21 mouse cellular contexts compared by ENCODE assay signal in the genomic region with DNA sequence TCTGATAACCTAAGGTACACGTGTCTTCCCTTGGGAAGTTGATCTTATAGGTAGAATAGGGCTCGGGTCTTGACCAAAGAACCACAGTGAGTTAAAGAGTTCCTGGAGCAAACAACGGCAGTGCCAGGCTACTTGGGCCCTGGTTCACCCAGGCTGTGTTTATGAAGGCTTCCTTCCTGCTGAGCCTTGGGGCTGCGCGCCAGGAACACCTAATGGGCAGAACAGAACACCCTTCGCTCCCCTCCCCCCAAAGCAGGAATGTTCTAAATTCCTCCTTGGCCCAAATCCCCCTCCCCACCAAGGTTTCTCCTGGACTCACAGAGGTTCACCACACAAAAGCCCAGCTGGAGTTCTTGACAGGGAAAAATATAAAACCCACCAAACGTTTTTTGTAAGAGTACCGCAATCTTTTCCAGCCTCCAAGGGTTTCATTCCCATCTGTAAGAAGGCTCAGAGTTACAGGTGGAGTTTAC. TPM values are rescaled to one million over a fixed set of nuclear protein-coding genes. Genes with fewer than 3 reads are reported as not detected.
DNase-seq lines count a peak whose midpoint lies in the region; ATAC-seq and TF ChIP-seq lines count a peak whose summit lies in the region.
"Had no signal": no experiment of that assay in that cellular context is flagged by ENCODE, and none has a peak within 500 bp of the region (broad histone marks: within the 10 kb centered on the region; RNA-seq: fewer than 3 reads in every experiment).

Cldn2 (plus strand) TSS at position 423 of the 473 bp plus-strand sequence.

- no peaks in the 10 kb centered on the region for H3K9me3 ChIP-seq in lung, postnatal 0 days (ENCODE audit: low read length)
- H3K9me3 ChIP-seq in kidney, embryonic 16.5 days (ENCODE audit: low read length), result no peaks in the 10 kb centered on the region
- H3K9me3 ChIP-seq: embryonic facial prominence, embryonic 10.5 days; heart, embryonic 15.5 days; hindbrain, embryonic 15.5 days; limb, embryonic 10.5 days; liver, embryonic 12.5 days had no signal

- H3K36me3 ChIP-seq in lung, postnatal 0 days (ENCODE audit: insufficient read depth, low read length), result no peaks in the 10 kb centered on the region
- H3K36me3 ChIP-seq in kidney, embryonic 16.5 days (ENCODE audit: insufficient read depth, low read length), result no peaks in the 10 kb centered on the region
- H3K36me3 ChIP-seq: embryonic facial prominence, embryonic 10.5 days; heart, embryonic 15.5 days; hindbrain, embryonic 15.5 days; limb, embryonic 10.5 days; liver, embryonic 12.5 days had no signal

- no peak for TF ChIP-seq CTCF in lung, postnatal 0 days (IDR thresholded peaks at IDR 0.05)

- no peak within 1 kb of the TSS for H3K4me3 ChIP-seq in lung, postnatal 0 days (ENCODE audit: low read depth, low read length)
- H3K4me3 ChIP-seq in kidney, embryonic 16.5 days (ENCODE audit: low read length), result no peak within 1 kb of the TSS
- H3K4me3 ChIP-seq: embryonic facial prominence, embryonic 10.5 days; heart, embryonic 15.5 days; hindbrain, embryonic 15.5 days; limb, embryonic 10.5 days; liver, embryonic 12.5 days; megakaryocyte, embryonic 14.5 days had no signal

- DNase-seq in lung, postnatal 10 days, result peak; percentile 31
- no peak for DNase-seq in lung, postnatal 0 days (ENCODE audit: low spot score)
- DNase-seq in gonadal fat pad, adult 2 months (ENCODE audit: low read depth), result no peak
- peak; percentile 59 for DNase-seq in lung, postnatal 36 days
- no peak for DNase-seq in spleen, postnatal 4 days (ENCODE audit: low spot score in 2 of 2)
- DNase-seq in frontal cortex, postnatal 14 days (ENCODE audit: low spot score in 2 of 2), result no peak
- DNase-seq: B cell, adult 2 months; cerebellum, adult 8-10 months; gastrocnemius, postnatal 10 days; heart, postnatal 4 days; layer of hippocampus, adult 9-11 months; lung, embryonic 14.5 days; right cerebral cortex, postnatal 4 days; thymus, adult 18-20 months had no signal

- H3K9ac ChIP-seq in lung, postnatal 0 days (replicated peaks; ENCODE audit: low read depth), result no peak within 1 kb of the TSS
- H3K9ac ChIP-seq in kidney, embryonic 16.5 days (replicated peaks; ENCODE audit: low read length), result no peak within 1 kb of the TSS
- H3K9ac ChIP-seq: heart, embryonic 15.5 days; hindbrain, embryonic 15.5 days; liver, embryonic 12.5 days; lung, embryonic 14.5 days had no signal

- H3K27me3 ChIP-seq in lung, postnatal 0 days (replicated peaks; ENCODE audit: insufficient read depth, low read length), result no peaks in the 10 kb centered on the region
- peaks cover 12% of the 10 kb centered on the region for H3K27me3 ChIP-seq in kidney, embryonic 16.5 days (ENCODE audit: insufficient read depth, low read length)
- H3K27me3 ChIP-seq: hindbrain, embryonic 15.5 days had no signal

- 50% methylated on average over 8 of the region's 8 CpGs for WGBS in lung, postnatal 0 days
- 70% methylated on average over 8 of the region's 8 CpGs for WGBS in kidney, embryonic 16.5 days

- no peaks in the 10 kb centered on the region for H3K4me1 ChIP-seq in lung, postnatal 0 days (ENCODE audit: insufficient read depth, low read depth, low read length)
- H3K4me1 ChIP-seq in kidney, embryonic 16.5 days (ENCODE audit: insufficient read depth, low read length), result no peaks in the 10 kb centered on the region
- H3K4me1 ChIP-seq: embryonic facial prominence, embryonic 10.5 days; heart, embryonic 15.5 days; hindbrain, embryonic 15.5 days; limb, embryonic 10.5 days; liver, embryonic 12.5 days; megakaryocyte, embryonic 14.5 days had no signal

- ATAC-seq in lung, postnatal 0 days, result no peak
- no peak for ATAC-seq in kidney, embryonic 16.5 days (ENCODE audit: low FRiP score, low TSS enrichment)
- ATAC-seq: liver, embryonic 12.5 days had no signal

- no peak within 1 kb of the TSS for H3K27ac ChIP-seq in lung, postnatal 0 days (ENCODE audit: low read length)
- H3K27ac ChIP-seq in kidney, embryonic 16.5 days (ENCODE audit: low read length), result no peak within 1 kb of the TSS
- H3K27ac ChIP-seq: embryonic facial prominence, embryonic 10.5 days; heart, embryonic 15.5 days; hindbrain, embryonic 15.5 days; limb, embryonic 10.5 days; liver, embryonic 12.5 days had no signal

- H3K4me2 ChIP-seq in lung, postnatal 0 days (replicated peaks; ENCODE audit: low read depth, low read length), result no peak within 1 kb of the TSS
- H3K4me2 ChIP-seq in kidney, embryonic 16.5 days (replicated peaks; ENCODE audit: low read depth, low read length), result no peak within 1 kb of the TSS
- H3K4me2 ChIP-seq: heart, embryonic 15.5 days; hindbrain, embryonic 15.5 days; liver, embryonic 12.5 days; lung, embryonic 14.5 days had no signal

- no peak for TF ChIP-seq EP300 in lung, postnatal 0 days (IDR thresholded peaks at IDR 0.05)

RNA-seq across cellular contexts. Expression of gene Cldn2, which starts in this region (rescaled TPM):
- polyA plus RNA-seq in lung, postnatal 0 days (2015; fragmentation: Nextera tagmentation; extraction: Ambion mirVana), result 0.86 and 1.3 TPM in 2 replicates
- 152 and 222 TPM in 2 replicates for polyA plus RNA-seq in gonadal fat pad, adult 2 months (2012; rRNA removed)
- polyA plus RNA-seq in kidney, embryonic 16.5 days (2015; fragmentation: Nextera tagmentation; extraction: Ambion mirVana), result 54.9 and 64.7 TPM in 2 replicates
- polyA plus RNA-seq: limb, embryonic 10.5 days; lung, embryonic 14.5 days had no signal

Comparison
In these comparisons a context has a peak if more than half of its experiments do, and no peak if none do; other contexts are left out.
1. RNA of gene Cldn2 (polyA plus RNA-seq): 152 to 222 TPM in gonadal fat pad, adult 2 months and 54.9 to 64.7 TPM in kidney, embryonic 16.5 days; 0.86 to 1.3 TPM in lung, postnatal 0 days; every median in the first group is over 10 times any median in the second.
2. DNase-seq: peak in lung, postnatal 10 days (single experiment) and lung, postnatal 36 days (single experiment); none in lung, postnatal 0 days (single experiment), gonadal fat pad, adult 2 months (single experiment), spleen, postnatal 4 days (0 of 2) and frontal cortex, postnatal 14 days (0 of 2).